Mouse (Mus musculus) midbrain, embryonic 14.5 days (tissue): ENCODE data around the gene Mfn1. TPM values are rescaled to one million over a fixed set of nuclear protein-coding genes. Genes with fewer than 3 reads are reported as not detected.
A peak's percentile ranks its signal among the peaks of the same experiment; 100 is the strongest.

Source experiments
- ATAC-seq: fragments of 200-750 bp; cut with Nextera tagmentation; 2 replicates; pipeline ENCODE4 v1.8.0; 2017; ENCODE audit warnings: moderate number of reproducible peaks, moderate library complexity; ENCODE audit not compliant: low FRiP score, low TSS enrichment
- DNase-seq: peaks from one replicate; pipeline ENCODE4 v3.0.0-alpha.2; 2015
- H3K27ac ChIP-seq: fragments of 300-500 bp; sonication (generic); replicated peaks from 2 replicates; pipeline ENCODE4 v1.5.1; 2014; ENCODE audit warnings: mild to moderate bottlenecking, low read depth, low read length, moderate library complexity
- H3K27me3 ChIP-seq: fragments of 300-500 bp; sonication (generic); 2 replicates; pipeline ENCODE4 v1.6.1; 2014; ENCODE audit warnings: low read length, control low read depth, mixed read lengths; ENCODE audit not compliant: control insufficient read depth, insufficient read depth
- H3K36me3 ChIP-seq: fragments of 300-500 bp; sonication (generic); 2 replicates; pipeline ENCODE4 v1.6.1; 2014; ENCODE audit warnings: low read length, control low read depth; ENCODE audit not compliant: control insufficient read depth, insufficient read depth
- H3K4me1 ChIP-seq: fragments of 300-500 bp; sonication (generic); 2 replicates; pipeline ENCODE4 v1.6.1; 2014; ENCODE audit warnings: mild to moderate bottlenecking, antibody characterized with exemption, low read length, control low read depth; ENCODE audit not compliant: control insufficient read depth, insufficient read depth
- H3K4me2 ChIP-seq: fragments of 300-500 bp; sonication (generic); 2 replicates; pipeline ENCODE4 v1.6.1; 2014; ENCODE audit warnings: mild to moderate bottlenecking, low read length, moderate library complexity
- H3K4me3 ChIP-seq: fragments of 300-500 bp; sonication (generic); replicated peaks from 2 replicates; pipeline ENCODE4 v1.5.1; 2014; ENCODE audit warnings: low read depth, low read length
- H3K9ac ChIP-seq: fragments of 300-500 bp; sonication (generic); replicated peaks from 2 replicates; pipeline ENCODE4 v1.6.1; 2014; ENCODE audit warnings: mild to moderate bottlenecking, low read length, moderate library complexity
- H3K9me3 ChIP-seq: fragments of 300-500 bp; sonication (generic); 2 replicates; pipeline ENCODE4 v1.6.1; 2016; ENCODE audit warnings: low read length, control low read depth, mixed read lengths; ENCODE audit not compliant: control insufficient read depth
- WGBS: fragments of 180-500 bp; shearing (Covaris S2); extraction: QIAGEN DNeasy Blood & Tissue Kit; methylation state at CpG from one replicate; pipeline ENCODE4 v1.1.7; 2014; 5-methylcytosine and 5-hydroxymethylcytosine counted together
- polyA plus RNA-seq: library from polyadenylated mRNA; unstranded; fragments of >200 nt; fragmentation: Nextera tagmentation; extraction: Ambion mirVana; gene quantifications from 2 replicates; pipeline ENCODE4 v1.2.1, GENCODE M21; 2014

The Mfn1 gene
- polyA plus RNA-seq, 1 experiment from 2014 or later = 42.6 TPM

DNA sequence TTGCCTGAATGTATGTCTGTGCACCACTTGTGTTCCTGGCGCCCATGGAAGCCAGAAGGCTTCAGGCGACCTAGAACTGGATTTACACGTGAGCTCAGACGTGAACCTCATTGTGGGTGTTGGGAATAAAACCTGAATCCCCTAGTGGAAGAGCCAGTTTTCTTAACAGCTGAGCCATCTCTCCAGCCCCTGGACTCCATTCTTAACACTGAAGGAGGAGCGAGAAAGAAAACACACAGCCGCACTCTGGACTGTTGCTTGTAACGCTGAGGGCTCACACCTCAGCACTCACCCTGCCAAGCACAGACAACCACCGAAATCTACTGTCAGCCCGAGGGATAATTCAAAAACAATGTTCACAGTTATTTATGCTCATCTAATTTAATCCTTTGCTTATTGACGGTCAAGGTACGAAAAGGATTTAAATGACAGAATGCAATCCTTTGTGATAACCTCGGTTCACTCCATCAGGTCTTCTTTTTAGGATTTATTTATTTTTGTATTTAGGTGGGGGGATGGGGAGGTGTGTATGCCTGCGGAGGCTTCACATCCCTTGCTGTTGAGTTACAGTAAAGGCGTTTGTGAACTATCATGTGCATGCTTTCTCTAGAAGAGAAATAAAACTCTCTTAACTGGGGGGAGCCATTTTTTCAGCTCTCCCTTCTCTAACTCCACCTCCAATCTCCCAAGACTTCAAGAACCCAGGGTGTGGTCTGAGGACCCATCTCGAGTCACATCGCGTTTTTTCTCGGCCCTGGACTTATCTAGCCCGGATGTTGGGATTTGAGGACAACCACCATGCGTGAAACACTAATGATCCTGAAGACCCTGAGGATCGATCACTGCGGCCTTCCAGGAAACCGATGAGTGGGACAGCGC is 19.5 kb upstream of the Mfn1 start, which contains the start of gene Zfp639:
Zfp639 (plus strand) TSS at position 764 of the 879 bp plus-strand sequence.
- H3K9ac ChIP-seq = peak within 1 kb of the TSS; percentile 93
- ATAC-seq = peak; percentile 18
- 5% methylated on average over 24 of the region's 24 CpGs for WGBS

DNA sequence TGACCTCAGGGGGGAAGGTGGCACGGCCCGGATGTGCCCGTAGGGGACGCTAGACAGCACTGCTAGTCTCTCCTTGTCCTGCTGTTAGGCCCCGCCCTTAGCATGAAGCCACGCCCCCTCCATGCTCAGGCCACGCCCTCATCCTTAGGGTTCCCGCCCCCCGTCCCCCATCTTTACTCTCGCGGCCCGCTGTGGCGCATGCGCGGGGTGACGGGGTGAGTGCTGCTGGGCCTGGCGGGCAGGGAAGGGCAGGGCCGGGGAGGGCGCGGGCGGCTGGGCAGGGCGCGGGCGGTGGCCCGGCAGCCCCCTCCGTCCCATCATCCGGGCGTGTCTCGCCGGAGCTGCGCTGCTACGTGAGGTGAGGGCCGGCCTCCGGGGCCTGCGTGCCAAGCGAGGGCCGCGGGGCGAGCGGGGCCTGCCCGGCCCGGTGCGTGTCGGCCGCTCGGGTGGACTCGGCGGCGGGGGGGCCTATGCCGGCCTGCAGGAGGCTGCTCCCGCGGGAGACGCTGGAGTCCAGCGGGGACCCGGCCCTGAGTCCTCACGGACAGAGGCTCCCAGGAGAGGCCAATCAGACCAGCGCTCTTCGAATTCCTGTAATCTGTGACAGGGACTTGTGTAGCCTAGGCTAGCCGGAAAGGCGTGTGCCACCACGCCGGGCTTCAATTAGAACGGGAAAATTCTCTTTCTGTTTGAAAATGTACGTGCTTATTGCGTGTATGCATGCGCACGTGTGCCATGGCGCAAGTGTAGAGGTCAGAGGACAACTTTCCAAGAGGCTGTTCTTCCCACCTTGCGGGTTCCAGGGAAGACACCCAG is 18.7 kb upstream of the Mfn1 start:
- H3K9me3 ChIP-seq = no peaks in the 10 kb centered on the region
- H3K9ac ChIP-seq = peak overlapping the region; percentile 93
- H3K4me3 ChIP-seq = peak overlapping the region; percentile 89
- peaks cover 8% of the 10 kb centered on the region; the same call in 1 of the 2 replicates for H3K4me1 ChIP-seq
- under 1% methylated on average over 68 of the region's 69 CpGs for WGBS
- no peaks in the 10 kb centered on the region for H3K27me3 ChIP-seq
- peak overlapping the region; percentile 66 for H3K4me2 ChIP-seq
- DNase-seq = peak; percentile 95
- peak; percentile 92 for ATAC-seq
- H3K36me3 ChIP-seq = peaks cover 10% of the 10 kb centered on the region
- peak overlapping the region; percentile 80 for H3K27ac ChIP-seq

More for the DNA sequence above, 19.5 kb upstream of the Mfn1 start, which contains the start of gene Zfp639:
- Histone ChIP-seq H3K27ac (peak within 1 kb of the TSS; percentile 80), H3K27me3 (no peaks in the 10 kb centered on the region), H3K4me1 (peaks cover 8% of the 10 kb centered on the region; the same call in 1 of the 2 replicates), H3K4me2 (peak within 1 kb of the TSS; percentile 66), H3K36me3 (peaks cover 4% of the 10 kb centered on the region), H3K9me3 (no peaks in the 10 kb centered on the region), H3K4me3 (peak within 1 kb of the TSS; percentile 89)
- DNase-seq = peak; percentile 51

DNA sequence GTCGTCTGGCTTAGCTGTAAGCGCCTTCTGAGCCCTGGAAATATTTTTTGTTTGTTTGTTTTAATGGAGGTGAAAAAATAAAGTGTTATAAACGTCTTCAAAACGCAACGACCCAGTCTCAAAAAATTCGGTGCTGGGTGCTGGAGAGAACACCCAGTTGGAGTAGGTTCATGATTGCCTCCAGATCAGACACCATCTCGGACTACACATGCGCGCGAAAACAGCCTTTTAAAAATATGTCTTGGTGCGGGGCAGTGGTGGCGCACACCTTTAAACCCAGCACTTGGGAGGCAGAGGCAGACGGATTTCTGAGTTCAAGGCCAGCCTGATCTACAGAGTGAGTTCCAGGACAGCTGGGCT is 18.1 kb upstream of the Mfn1 start:
- Histone ChIP-seq H3K36me3 (peaks cover 16% of the 10 kb centered on the region), H3K4me2 (peak overlapping the region; percentile 66), H3K27me3 (no peaks in the 10 kb centered on the region), H3K9ac (peak overlapping the region; percentile 93), H3K27ac (peak overlapping the region; percentile 80; the same call in 1 of the 2 replicates), H3K4me3 (peak overlapping the region; percentile 89), H3K9me3 (no peaks in the 10 kb centered on the region), H3K4me1 (peaks cover 8% of the 10 kb centered on the region; the same call in 1 of the 2 replicates)
- DNase-seq (peak; percentile 51), ATAC-seq (no peak)
- WGBS = 7% methylated on average over 13 of the region's 13 CpGs

DNA sequence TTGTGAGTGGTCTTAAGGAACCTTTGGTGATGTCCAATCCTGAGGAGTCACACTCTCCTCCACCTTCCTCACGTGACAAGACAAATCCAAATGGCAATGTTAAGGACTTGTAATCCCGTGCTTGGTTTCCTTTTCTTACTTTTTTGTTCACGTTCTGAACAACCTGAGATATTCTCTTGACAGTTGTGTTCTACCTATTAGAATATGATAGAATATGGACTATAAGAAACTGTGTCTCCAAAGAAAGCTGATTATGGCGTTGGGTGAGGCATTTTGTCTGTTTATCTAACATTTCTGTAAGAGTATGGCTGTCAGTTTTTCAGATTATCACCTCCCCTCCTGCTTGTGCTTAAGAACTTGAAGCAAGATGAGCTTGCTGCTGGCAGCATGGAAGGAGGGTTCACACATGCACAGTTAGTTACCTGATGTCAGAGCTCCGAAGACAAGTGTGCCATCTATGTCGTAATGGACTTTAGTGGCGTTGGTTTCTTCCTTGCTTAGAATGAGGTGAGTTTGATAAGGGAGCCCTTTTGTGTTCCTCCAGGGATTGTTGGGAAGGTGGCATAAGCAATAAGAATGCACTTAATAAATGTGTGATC is 16.5 kb upstream of the Mfn1 start:
- no peaks in the 10 kb centered on the region for H3K27me3 ChIP-seq
- H3K4me2 ChIP-seq = no peak overlapping the region
- H3K4me3 ChIP-seq = no peak overlapping the region
- DNase-seq = no peak
- H3K27ac ChIP-seq = no peak overlapping the region
- no peaks in the 10 kb centered on the region for H3K9me3 ChIP-seq
- peaks cover 8% of the 10 kb centered on the region; the same call in 1 of the 2 replicates for H3K4me1 ChIP-seq
- 94% methylated on average over 7 of the region's 7 CpGs for WGBS
- H3K36me3 ChIP-seq = peaks cover 30% of the 10 kb centered on the region
- ATAC-seq = no peak
- H3K9ac ChIP-seq = no peak overlapping the region

DNA sequence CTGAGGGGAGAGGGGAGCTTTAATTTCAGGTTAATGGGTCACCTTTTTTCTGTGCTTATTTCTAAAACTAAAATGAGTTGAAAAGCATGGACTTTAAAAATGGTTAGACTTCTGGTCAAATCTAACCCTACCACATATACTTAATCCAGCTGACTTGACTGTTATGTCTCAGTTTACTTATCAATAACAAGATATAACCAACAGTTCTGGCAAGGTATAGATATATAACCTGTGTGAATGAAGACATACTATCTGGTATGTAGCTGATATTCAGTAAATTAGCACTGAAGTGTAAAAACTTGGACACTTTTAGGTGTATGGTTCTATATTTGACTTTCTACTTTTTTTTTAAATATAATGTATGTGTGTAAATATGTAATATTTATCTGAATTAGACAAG is 15.7 kb upstream of the Mfn1 start:
- H3K4me3 ChIP-seq = no peak overlapping the region
- no peak overlapping the region for H3K27ac ChIP-seq
- no peak overlapping the region for H3K9ac ChIP-seq
- H3K27me3 ChIP-seq = no peaks in the 10 kb centered on the region
- peaks cover 8% of the 10 kb centered on the region; the same call in 1 of the 2 replicates for H3K4me1 ChIP-seq
- H3K9me3 ChIP-seq = no peaks in the 10 kb centered on the region
- peaks cover 35% of the 10 kb centered on the region for H3K36me3 ChIP-seq
- ATAC-seq (no peak), DNase-seq (no peak)
- no peak overlapping the region for H3K4me2 ChIP-seq

DNA sequence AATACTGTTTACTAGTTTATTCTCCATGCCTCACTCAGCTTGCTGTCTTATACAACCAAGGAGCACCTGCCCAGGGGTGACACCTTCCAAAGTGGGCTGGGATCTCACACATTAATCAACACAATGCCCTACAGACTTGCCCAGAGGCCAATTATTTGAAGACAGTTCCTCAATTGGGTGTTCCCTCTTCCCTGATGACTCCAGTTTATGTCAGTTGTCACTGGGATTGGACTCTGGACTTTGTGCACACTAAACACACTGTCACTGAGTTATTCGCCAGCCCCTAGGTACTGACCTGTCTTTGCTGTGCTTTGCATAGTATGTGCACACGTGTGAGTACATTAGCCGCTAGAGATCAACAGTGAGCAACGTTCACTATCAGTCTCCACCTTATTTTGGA is 2.1 kb upstream of the Mfn1 start:
- DNase-seq = no peak
- Histone ChIP-seq H3K4me3 (no peak overlapping the region), H3K9ac (no peak overlapping the region), H3K4me2 (no peak overlapping the region), H3K27ac (no peak overlapping the region), H3K9me3 (no peaks in the 10 kb centered on the region), H3K36me3 (peaks cover 13% of the 10 kb centered on the region), H3K4me1 (peaks cover 9% of the 10 kb centered on the region), H3K27me3 (no peaks in the 10 kb centered on the region)
- no peak for ATAC-seq
- 94% methylated on average over 4 of the region's 4 CpGs for WGBS

DNA sequence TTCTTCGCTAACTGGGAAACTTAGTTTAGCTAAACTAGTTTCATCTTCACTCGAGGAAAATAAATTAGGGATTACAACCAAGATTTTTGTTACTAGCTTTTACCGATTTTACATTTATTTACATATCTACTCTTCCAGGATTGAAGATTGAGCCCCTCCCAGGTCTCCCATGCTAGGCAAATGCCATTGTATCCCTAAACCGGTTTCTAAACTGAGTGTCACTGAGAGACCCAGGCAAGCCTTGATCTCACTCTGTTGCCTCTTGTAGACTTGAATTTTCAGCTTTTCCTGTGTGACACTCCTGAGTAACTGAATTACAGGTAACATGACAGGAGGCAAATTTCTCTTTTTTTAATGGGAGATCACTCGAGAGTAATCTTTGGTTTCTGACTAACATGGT is 776 bp downstream of the Mfn1 start:
- Histone ChIP-seq H3K27ac (no peak overlapping the region), H3K4me1 (peaks cover 9% of the 10 kb centered on the region), H3K4me3 (peak overlapping the region; percentile 89), H3K4me2 (peak overlapping the region; percentile 68), H3K9ac (peak overlapping the region; percentile 85), H3K9me3 (no peaks in the 10 kb centered on the region), H3K36me3 (peaks cover 15% of the 10 kb centered on the region), H3K27me3 (no peaks in the 10 kb centered on the region)
- WGBS = 16% methylated on average over 5 of the region's 5 CpGs
- DNase-seq = peak; percentile 12
- ATAC-seq = no peak

DNA sequence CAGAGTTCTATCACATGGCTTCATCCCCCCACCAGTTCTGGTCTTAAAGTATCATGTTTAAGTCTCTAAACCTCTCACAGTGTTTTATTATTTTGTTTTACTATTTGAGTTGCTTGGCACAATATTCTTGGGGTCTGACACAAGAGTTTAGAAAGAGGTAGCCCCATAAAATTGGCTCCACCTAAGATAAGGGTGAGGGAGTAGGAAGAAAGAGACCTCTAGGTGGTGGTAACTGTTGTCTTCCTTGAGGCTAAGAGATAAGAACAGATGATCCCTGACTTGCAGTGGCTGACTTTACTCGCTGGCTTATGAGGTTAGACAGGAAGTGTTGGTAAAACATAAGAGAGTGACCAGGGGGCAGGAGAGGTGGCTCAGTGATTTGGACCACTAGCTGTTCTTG is 6.4 kb downstream of the Mfn1 start:
- H3K4me2 ChIP-seq = no peak overlapping the region
- H3K9me3 ChIP-seq = no peaks in the 10 kb centered on the region
- ATAC-seq (no peak), DNase-seq (no peak)
- H3K27me3 ChIP-seq = no peaks in the 10 kb centered on the region
- 88% methylated on average over 1 of the region's 1 CpGs for WGBS
- H3K27ac ChIP-seq = no peak overlapping the region
- H3K4me1 ChIP-seq = peaks cover 4% of the 10 kb centered on the region; the same call in 1 of the 2 replicates
- H3K9ac ChIP-seq = no peak overlapping the region
- no peak overlapping the region for H3K4me3 ChIP-seq
- H3K36me3 ChIP-seq = peaks cover 46% of the 10 kb centered on the region
